Mouse (Mus musculus): ENCODE results near the gene Akr1b8.
A peak's percentile ranks its signal among the peaks of the same experiment; 100 is the strongest.
"Not testable (repeated sequence)": the region's sequence is repeated elsewhere in the genome, so short reads cannot be mapped to it uniquely, and the experiment has no call there.

Gene Akr1b8

DNA sequence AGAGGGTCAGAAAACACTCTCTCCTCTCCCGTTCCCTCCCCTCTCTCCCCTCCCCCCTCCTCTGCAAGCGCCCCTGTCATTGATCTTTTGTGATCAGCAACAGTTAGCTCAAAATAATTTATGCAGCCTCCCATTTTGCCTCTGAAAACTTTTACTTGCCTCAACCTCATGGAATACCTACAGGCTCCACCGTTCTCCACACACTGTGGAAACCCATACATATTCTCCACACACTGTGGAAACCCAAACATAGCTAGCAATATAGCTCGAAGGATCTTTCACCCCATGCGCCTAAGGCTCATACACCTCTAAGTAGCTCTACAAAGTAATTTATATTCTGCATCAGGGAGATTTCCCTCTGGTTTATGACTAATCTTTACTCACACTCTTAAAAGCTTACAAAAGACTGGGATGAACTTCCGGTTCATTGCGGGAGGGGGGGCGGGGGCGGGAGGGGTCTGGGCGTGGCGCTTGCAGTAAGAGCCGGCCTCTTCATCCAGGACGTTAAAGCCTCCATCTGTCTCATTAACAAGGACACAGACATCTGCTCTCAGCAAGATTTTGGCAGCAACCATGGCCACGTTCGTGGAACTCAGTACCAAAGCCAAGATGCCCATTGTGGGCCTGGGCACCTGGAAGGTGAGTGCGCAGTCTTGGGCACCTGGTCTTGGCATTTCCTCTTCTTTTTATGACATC is at the start of gene Akr1b8:
TSS of gene Akr1b8 (plus strand) at position 462 of the 696 bp plus-strand sequence.
- no peak for DNase-seq (ENCODE audit: low spot score)

DNA sequence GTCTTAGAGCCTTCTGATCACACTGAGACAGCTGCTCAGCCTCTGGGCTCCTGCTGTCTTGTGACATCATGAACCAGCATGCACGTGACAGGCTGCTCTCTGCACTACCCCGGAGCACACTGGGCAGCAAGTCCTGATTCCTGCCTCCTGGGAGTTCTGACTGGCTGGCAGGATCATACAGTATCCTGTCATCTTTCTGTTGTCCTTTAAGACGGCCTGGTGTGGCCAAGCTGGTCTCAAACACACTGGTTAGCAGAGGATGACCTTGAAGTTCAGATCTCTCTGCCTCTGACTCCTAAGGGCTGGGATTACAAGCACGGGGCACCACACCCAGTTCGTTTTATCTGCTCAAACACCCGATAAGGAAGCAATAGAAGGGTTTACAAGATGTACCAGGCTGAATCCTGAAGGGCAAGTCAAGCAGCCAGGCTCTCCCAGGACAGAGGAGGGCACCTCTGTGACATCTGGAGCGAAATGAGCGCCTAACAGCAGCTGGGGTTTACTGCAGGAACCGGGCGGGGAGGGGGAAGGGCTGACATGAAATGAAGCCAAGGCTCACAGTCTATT is 49.2 kb upstream of the Akr1b8 start:
- peak; percentile 65 for DNase-seq (ENCODE audit: low spot score)

DNA sequence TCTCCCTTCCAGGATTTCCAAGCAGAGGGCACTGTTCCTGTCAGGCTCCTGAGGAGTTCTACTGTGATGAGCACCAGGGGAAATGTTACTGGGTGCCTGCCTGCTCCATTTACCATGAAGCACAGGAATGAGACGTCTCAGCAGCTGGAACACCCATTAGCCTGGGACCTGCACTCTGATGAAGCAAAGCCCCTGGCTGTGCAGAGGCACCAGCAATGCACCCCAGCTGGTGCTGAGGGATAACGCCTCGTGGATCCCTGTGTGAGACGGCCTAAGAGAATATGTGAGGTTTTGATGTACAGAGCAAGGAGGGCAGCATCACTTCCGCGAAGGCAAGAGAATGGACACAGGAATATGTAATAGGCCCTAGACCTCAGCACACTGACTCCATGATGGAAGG is 47.1 kb upstream of the Akr1b8 start:
- DNase-seq (ENCODE audit: low spot score), result no peak

DNA sequence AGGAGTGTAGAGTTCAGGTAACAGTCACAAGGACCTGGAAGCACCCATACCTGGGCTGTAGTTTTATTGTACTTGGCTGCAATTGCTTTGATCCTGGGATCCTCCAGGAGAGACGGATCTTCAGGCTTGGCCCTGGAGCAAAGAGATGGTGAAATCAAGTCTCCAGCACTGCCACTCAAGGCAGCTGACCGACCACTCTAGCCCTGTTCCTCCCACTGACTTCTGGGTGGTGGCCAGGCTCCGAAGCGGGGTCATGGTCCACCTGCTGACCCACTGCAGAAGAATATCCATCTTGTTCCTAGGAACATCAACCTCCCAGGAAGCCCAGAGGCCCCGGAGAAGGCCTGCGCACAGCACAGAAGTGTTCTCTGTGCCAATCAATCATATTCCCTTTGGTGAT is 44.4 kb upstream of the Akr1b8 start:
- no peak for DNase-seq (ENCODE audit: low spot score)

DNA sequence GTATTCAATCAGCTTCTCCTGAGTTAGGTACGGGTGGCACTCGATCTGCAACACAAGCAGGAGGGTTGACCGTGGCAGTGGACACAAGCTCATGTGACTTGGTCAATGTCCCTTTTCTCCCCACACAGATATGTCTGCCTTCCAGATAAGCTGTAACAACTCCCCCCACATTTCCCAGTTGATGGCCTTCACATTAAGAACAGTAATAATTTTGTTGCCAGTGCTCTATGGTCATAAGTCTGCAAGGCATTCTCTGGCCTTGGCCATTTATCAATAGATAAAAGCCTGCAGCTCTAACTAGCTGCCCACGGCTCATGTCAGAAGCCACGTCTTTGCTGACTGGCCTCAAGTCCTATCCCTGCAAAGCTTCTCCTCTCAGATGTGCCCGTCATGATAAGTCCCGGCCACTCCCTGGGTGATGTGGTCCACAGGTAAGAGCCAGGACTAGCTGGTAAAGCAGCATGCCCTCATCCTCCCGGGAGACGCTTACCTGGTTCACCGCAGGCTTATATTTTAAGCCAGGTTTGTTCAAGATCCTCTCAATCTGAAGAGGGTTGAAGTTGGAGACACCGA is 43.8 kb upstream of the Akr1b8 start:
- DNase-seq (ENCODE audit: low spot score), result peak; percentile 69

DNA sequence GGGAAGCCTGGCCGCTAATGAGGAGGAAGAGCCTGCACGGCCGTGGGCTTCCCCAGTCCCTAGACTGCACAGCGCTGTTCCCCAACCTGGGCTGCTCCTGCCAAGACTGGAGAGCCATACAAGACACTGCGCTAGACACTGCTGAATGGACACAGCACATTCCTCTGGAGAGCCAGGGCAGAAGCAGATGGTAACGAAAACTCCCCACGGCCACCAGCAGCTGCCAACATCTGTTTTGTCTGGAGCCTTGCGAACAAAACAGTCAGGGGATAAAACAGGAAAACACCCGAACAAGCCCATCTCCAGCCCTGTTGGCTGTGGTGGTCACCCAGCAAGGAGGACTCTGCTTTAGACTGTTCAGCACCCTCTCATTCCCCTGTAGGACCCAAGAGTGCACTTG is 40.5 kb upstream of the Akr1b8 start:
- peak; percentile 38 for DNase-seq (ENCODE audit: low spot score)

DNA sequence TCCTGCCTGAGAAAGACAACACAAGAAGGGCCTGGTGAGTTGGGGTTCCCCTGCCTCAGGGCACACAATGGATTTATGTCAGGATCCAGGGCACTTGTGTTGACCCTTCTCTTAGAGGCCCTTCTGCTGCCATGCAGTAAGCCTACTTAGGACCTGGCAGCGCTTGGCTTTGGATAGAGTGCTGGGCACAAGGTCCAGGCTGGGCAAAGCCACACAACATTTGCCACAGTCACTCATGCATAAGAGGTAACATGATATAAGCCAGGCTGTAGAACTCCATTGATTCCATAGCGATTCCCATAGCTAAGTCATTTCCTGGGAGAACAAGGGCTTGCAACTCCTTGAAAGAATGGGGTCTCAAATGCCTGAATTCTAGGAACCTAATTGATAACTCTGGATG is 40.0 kb upstream of the Akr1b8 start:
- no peak for DNase-seq (ENCODE audit: low spot score)

DNA sequence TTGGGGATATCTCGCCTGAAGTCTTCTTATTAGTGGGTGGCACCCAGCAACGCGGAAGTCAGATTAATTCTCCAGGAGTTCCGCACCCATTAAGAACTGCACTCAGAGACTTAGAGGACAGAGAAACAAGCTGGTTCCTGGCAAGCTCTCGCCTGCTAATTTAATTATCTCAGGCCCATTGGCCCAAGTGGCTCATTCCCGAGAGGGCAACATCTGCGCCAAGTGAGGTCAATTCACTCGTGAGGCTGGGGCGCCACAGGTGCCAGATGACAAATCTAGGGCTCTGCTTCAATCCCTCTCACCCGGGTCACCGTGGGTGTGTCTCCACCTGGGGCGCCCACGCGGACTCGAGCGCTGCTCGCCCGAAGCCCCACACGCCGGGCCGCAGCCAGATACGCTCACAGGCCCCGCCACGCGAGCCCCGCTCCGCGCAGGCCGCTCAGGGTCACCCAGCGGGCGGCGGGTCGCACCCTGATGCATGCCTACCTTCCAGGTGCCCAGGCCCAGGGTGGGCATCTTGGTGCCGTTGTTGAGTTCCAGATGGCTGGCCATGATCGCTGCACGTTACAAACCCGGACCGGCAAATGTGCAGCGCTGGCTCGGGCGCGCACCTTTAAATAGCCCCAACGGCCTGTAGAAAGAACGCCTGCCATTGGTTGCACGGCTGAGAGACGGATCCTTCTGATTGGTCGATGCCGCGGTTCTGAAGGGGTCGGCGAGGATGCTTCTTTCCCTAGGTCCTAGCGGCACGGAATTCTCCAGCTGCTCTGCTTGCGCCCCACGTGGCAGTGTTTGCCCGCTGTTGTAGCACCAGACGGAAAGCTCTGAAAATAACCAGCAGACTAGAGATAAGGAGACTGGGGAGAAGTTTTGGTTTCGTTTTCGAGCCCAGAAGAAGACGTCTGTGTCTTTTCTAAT is 36.8 kb upstream of the Akr1b8 start, which contains the start of gene Akr1b3:
TSS of gene Akr1b3 (minus strand) at position 625 of the 918 bp plus-strand sequence.
- peak; percentile 95 for DNase-seq (ENCODE audit: low spot score)

DNA sequence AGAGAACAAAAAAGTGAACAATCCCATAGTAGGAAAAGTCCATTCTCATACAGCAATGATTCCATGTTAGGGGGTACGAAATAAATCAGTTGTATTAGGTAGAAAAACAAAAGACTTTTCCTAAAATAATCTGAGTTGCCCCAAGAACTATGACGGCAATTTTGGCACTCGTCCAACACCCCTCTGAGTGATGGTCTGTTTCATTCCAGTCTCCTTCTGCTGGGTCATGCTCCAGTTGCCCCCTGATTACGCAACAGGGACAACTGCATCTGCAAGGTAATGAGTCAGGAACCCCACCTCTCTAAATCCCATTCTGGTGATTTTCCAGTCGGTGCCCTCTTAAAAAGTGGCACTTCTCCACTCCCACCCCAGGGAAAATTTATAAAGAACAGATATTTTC is 35.7 kb upstream of the Akr1b8 start:
- no peak for DNase-seq (ENCODE audit: low spot score)

DNA sequence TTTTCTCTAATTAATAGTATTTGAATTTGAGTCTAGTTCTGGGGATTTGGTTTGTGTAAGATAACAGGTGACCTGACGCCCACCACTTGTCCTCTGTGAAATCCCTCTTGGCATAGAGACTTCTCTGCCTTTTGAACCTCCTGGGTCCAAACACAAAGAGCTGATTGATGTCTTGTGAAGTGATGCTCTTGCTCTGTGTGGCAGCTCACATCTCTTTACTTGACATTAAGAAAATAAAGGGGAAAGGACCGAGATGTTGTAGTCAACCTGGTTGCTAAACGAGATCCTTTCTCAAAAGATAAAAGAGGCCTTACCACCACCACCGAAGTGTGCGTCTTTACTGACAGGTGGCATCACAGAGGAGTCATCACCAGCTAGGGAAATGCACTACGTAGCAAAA is 35.3 kb upstream of the Akr1b8 start:
- DNase-seq (ENCODE audit: low spot score), result no peak

DNA sequence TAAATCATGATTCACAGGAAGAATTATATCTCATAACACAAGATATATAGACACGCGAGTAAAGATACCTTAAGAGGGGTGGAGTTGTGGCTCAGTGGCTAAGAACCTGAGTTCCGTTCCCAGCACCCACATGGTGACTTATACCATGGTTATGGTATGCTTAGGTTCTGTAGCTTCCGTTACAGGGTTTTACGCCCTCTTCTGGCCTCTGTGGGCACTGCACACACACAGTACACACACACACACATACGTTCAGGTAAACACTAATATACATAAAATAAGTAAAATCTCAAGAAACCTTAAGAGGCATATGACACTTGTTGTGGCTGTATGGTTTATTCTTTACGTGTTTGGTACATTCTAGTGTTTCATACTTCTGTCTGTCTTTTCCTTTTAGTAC is 31.8 kb upstream of the Akr1b8 start:
- DNase-seq (ENCODE audit: low spot score), result no peak

DNA sequence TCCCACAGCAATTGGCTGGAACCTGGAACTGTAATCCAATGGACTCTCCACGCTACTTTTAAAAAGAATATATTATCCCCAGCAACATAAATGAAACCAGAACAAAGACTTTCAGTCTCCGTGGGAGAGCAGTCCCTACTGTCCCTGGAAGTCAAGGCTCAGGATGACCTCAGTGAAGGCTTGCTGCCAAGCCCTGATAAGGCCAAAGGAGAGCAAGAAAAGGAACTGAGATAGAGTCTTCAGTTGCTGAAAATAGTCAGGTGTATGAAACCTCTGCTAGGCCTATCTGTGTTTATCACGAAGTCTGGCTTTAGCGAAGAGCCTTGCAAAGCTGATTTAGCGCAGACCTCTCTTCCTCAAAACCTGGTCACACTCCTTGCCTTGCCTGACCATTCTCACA is 22.5 kb upstream of the Akr1b8 start:
- no peak for DNase-seq (ENCODE audit: low spot score)

DNA sequence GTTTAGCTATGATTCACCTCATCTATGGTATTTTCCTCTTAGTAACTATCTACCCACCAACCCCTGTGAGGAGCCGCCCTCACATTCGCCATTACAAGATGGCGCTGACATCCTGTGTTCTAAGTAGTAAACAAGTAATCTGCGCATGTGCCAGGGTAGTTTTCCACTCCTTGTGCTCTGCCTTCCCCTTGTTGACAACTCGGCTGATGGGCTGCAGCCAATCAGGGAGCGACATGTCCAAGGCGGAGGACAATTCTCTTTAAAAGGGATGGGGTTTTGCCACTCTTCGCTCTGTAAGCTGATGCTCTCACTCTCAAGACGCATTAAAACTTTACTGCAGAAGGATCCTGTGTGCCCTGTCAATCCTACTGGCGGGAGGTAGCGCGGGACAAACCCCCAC is 22.1 kb upstream of the Akr1b8 start:
- DNase-seq (ENCODE audit: low spot score), result not testable (repeated sequence)

DNA sequence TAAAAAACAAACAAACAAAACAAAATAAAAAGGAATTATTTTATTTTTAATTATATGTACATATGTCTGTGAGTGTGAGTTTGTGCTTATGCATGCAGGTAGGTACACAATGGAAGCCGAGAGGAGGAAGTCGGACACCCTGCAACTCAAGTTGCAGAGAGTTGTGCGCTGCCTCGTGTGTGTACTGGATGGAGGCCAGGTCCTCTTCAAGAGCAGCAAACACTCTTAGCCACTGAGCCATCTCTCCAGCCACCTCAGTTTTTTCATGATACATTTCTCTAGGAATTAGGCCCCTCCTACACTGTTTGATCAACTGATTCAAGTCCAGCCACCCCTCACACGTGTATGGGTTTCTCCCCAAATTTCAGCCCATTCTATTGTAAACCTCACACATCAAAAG is 19.2 kb upstream of the Akr1b8 start:
- no peak for DNase-seq (ENCODE audit: low spot score)

DNA sequence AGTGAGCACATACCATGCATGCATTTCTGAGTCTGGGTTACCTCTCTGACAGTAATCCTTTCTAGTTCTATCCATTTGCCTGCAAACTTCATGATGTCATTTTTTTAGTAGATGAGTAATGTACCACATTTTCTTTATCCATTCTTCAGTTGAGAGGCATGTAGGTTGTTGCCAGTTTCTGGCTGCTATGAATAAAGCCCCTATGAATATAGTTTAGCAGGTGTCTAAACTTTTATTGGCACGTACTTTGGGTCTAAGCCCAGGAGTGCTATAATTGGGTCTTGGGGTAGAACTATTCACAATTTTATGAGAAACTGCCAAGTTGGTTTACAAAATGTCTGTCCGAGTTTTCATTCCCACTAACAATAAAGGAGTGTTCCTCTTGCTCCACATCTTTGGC is 16.1 kb upstream of the Akr1b8 start:
- no peak for DNase-seq (ENCODE audit: low spot score)

DNA sequence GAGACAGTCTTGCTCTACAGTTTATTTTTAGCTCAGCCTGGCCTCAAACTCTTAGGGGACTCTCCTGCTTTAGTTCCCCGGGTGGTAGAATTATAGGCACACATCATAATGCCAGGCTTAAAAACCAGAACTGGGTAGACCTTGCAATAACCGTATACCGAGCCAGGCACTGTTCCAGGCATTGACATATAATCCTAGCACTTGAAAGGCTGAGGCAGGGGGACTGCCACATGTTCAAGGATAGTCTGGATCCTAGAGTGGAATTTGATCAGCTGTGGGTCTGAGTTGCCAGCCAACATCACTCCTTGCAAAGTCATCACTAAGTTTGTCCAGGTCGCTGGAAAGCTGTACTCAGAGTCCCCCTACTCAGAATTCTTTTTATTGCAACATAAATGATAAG is 11.9 kb upstream of the Akr1b8 start:
- DNase-seq (ENCODE audit: low spot score), result no peak

DNA sequence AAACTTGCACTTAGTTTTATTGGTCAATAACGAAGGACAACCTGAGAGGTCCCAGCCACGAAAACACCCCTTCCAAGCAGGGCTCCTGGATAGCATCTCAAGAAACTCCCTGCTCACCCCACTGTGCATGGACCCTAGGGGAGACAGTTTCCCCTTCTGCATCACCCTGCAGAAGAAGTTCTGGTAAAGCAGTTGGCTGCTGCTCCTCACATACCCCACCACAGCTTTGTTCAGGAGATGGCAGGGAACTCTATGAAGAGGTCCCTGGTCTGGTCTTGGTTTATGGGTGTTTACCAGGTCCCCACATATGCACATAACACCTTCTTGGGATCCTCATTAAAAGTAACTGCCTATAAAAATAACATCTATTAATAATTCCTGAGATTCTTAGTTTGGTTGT is 11.4 kb upstream of the Akr1b8 start:
- DNase-seq (ENCODE audit: low spot score), result no peak

DNA sequence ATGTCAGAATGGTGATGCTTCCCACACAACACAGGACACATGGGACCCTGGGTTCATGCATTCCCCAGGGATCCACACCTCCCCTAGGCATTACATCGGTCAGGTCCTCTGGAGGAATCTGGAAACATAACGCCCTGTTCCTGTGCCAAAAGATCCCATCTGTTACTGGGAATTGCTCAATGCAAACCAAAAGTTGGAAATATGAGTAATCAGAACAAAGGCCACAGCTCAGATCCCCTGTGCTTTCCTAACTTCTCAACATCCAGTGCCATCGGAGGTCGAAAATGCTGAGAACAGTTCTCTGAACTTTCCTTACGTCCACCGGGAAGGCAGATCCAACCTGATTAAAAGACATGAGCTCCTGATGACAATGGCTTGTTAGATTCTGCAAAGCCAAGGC is 10.5 kb upstream of the Akr1b8 start:
- no peak for DNase-seq (ENCODE audit: low spot score)

DNA sequence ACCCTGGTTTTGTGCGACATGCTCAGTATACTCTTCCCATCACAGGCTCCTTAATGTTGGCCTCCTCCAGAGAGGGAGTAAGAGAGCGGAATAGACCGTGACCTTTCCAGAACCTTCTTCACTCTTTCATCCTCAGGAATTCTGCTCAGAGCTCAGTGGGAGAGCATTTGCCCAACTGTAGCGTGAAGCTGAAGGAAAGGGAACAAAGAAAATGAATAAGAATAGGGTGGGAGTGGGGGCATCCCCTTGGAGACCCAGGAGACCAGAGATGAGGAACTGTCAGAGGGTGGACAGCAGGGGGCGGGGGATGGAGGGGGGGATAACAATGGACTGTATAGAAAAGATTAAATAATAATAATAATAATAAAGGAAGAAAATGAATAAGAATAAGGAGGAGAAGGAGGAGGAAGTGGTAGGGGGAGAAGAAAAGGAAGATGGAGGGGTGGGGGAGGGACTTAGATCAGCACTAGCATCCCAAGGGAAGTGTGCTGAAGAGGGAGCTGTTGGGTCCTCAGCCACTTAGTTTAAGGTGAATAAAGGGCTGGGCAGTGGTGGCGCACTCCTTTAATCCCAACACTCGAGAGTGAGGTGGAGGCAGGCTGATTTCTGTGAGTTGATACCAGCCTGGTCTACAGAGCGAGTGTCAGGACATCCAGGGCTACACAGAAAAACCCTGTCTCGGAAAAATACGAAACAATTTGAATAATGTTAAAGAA is 9.6 kb upstream of the Akr1b8 start:
- DNase-seq (ENCODE audit: low spot score), result no peak

DNA sequence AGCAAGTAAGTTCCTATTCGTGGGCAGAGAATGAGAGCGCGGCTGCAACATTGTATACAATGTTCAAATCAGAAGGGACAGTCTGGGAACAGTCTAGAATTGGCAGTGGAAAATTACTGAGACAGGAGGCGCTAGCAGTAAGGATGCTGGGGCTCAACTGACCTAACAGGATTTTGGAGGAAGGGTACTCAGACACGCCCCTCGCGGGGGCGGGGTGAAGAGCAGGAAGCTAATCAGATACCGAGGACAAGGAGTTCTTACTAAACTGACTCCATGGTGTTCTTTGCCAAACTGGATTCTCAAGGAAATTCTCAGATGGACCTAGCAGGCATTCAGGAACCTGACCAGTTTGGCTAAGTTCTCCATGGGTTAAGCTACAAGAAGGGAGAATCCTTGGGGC is 9.0 kb upstream of the Akr1b8 start:
- DNase-seq (ENCODE audit: low spot score), result no peak

DNA sequence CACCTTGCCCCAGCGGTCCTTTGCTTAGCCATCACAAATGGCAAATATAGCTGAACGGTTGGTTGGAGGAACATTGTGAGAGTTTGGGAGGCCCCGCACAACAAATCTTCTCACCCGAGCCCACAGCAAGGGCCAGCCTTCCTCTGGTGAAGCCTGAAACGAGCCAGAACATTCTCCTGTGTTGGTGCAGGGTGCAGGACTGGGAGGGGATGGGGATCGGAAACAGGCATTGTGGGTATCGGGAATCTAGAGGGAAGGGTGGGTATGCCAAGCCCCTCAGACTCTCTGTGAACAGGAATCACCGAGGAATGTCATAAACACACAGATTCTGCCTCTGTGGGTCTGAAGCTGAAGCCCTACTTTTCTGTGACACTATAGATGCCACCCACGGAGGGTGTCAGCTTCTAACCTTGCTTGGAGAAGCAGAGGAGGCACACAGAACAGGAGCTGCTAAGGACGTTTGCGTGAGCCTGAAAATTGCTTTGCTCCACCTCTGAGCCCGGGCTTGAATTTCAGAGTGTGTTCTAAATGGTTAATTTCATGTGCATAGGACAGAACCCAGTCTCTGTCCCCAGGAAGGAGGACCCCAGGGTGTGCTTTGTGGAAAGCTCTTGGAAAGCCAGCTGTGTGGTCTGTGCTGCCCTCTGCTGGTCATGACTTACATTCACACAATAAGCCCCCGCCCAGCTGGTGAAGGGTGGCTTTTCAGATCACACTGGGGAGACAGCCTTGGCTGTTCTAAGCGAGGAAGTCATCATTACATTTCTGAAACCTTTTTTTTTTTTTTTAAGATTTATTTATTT is 7.6 kb upstream of the Akr1b8 start:
- peak; percentile 36 for DNase-seq (ENCODE audit: low spot score)
